Mouse (Mus musculus): ENCODE measurements around the gene Caprin1. TPM values are rescaled to one million over a fixed set of nuclear protein-coding genes. Genes with fewer than 3 reads are reported as not detected.

Caprin1 gene
- polyA plus RNA-seq (2015; fragmentation: Nextera tagmentation; extraction: Ambion mirVana): 450 and 468 TPM in 2 replicates

- H3K9ac ChIP-seq (replicated peaks): peak within 1 kb of the TSS; percentile 85
- H3K27ac ChIP-seq (replicated peaks): peak within 1 kb of the TSS; percentile 100
- H3K4me2 ChIP-seq (replicated peaks): peak within 1 kb of the TSS; percentile 69
- H3K27me3 ChIP-seq: no peaks in the 10 kb centered on the region
- peaks cover 11% of the 10 kb centered on the region; the same call in 1 of the 2 replicates for H3K36me3 ChIP-seq
- H3K4me1 ChIP-seq: peaks cover 34% of the 10 kb centered on the region
- under 1% methylated on average over 30 of the region's 33 CpGs for WGBS
- H3K9me3 ChIP-seq: no peaks in the 10 kb centered on the region
- peak; percentile 94 for ATAC-seq (replicated peaks)
- peak within 1 kb of the TSS; percentile 97 for H3K4me3 ChIP-seq
Observed at GRCm38 (mm10) chr2:103797491-103798009, at the start of gene Caprin1. Caprin1 (minus strand) TSS chr2:103797649.

DNA sequence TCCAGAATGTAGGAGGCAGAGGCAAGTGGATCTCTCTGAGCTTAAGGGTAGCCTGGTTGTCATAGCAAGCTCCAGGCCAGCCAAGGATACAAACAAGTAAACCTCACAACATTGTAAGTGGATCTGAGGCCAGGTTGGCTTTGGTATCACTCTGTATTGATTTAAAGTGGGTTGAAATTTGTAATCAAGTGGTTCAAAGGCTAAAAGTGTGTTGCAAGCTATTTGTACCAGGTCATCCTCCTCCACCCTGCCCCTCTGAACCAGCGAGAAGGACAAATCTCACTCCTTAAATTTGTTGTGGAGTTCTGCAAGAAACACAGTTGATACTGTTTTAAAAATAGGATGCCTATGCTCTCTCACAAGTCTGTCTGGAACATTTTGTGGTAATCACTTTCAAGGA, 49.4 kb upstream of the Caprin1 start:
- Histone ChIP-seq H3K4me1 (no peaks in the 10 kb centered on the region), H3K36me3 (no peaks in the 10 kb centered on the region), H3K27me3 (no peaks in the 10 kb centered on the region), H3K9me3 (no peaks in the 10 kb centered on the region), H3K9ac (replicated peaks) (no peak overlapping the region), H3K4me2 (replicated peaks) (no peak overlapping the region), H3K27ac (replicated peaks) (no peak overlapping the region), H3K4me3 (no peak overlapping the region)
- no peak for ATAC-seq (replicated peaks)
- 94% methylated on average over 1 of the region's 1 CpGs for WGBS

- Histone ChIP-seq H3K27ac (replicated peaks) (no peak overlapping the region), H3K27me3 (no peaks in the 10 kb centered on the region), H3K4me1 (no peaks in the 10 kb centered on the region), H3K36me3 (no peaks in the 10 kb centered on the region), H3K9ac (replicated peaks) (no peak overlapping the region), H3K9me3 (no peaks in the 10 kb centered on the region), H3K4me3 (no peak overlapping the region), H3K4me2 (replicated peaks) (no peak overlapping the region)
- whole genome bisulfite sequencing: 94% methylated on average over 4 of the region's 4 CpGs
- no peak for ATAC-seq (replicated peaks)
Observed at GRCm38 (mm10) chr2:103846271-103846670, 48.8 kb upstream of the Caprin1 start.

- Histone ChIP-seq H3K36me3 (no peaks in the 10 kb centered on the region), H3K4me1 (no peaks in the 10 kb centered on the region), H3K9ac (replicated peaks) (no peak overlapping the region), H3K4me3 (no peak overlapping the region), H3K9me3 (no peaks in the 10 kb centered on the region), H3K27me3 (no peaks in the 10 kb centered on the region), H3K27ac (replicated peaks) (no peak overlapping the region), H3K4me2 (replicated peaks) (no peak overlapping the region)
- ATAC-seq (replicated peaks): no peak
- WGBS: 91% methylated on average over 2 of the region's 2 CpGs
Observed at GRCm38 (mm10) chr2:103844016-103844415, 46.6 kb upstream of the Caprin1 start.

DNA sequence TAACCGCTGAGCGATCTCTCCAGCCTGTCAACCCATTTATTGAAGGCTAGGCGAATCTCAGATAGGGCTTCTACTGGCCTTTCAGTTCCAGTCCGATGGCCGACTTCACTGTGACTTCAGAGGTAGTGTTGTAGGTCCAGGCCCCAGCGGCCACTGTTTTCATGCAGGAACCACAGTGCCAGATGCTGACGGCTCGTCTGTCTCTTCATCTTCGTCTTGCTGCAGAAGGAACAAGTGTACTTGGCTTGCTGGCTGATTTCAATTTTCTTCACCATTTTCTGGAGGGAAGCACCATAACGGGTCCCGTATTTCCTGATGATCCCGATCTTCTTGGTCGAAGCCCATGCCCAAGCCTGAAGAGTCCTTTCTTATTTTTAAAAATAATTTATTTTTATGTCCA, 45.9 kb upstream of the Caprin1 start:
- no peak overlapping the region for H3K27ac ChIP-seq (replicated peaks)
- no peaks in the 10 kb centered on the region for H3K9me3 ChIP-seq
- no peak for ATAC-seq (replicated peaks)
- H3K27me3 ChIP-seq: no peaks in the 10 kb centered on the region
- no peak overlapping the region for H3K4me2 ChIP-seq (replicated peaks)
- H3K9ac ChIP-seq (replicated peaks): no peak overlapping the region
- WGBS: 95% methylated on average over 13 of the region's 13 CpGs
- H3K36me3 ChIP-seq: no peaks in the 10 kb centered on the region
- no peaks in the 10 kb centered on the region for H3K4me1 ChIP-seq
- H3K4me3 ChIP-seq: no peak overlapping the region

- Histone ChIP-seq H3K4me1 (no peaks in the 10 kb centered on the region), H3K27ac (replicated peaks) (no peak overlapping the region), H3K9ac (replicated peaks) (no peak overlapping the region), H3K4me2 (replicated peaks) (no peak overlapping the region), H3K36me3 (no peaks in the 10 kb centered on the region), H3K9me3 (no peaks in the 10 kb centered on the region), H3K4me3 (no peak overlapping the region), H3K27me3 (no peaks in the 10 kb centered on the region)
- WGBS: 91% methylated on average over 5 of the region's 5 CpGs
- no peak for ATAC-seq (replicated peaks)
Observed at GRCm38 (mm10) chr2:103842299-103842698, 44.9 kb upstream of the Caprin1 start.

- no peaks in the 10 kb centered on the region for H3K9me3 ChIP-seq
- no peak overlapping the region for H3K9ac ChIP-seq (replicated peaks)
- H3K27me3 ChIP-seq: no peaks in the 10 kb centered on the region
- H3K4me1 ChIP-seq: no peaks in the 10 kb centered on the region
- 76% methylated on average over 3 of the region's 3 CpGs for WGBS
- H3K27ac ChIP-seq (replicated peaks): no peak overlapping the region
- H3K4me2 ChIP-seq (replicated peaks): no peak overlapping the region
- no peak for ATAC-seq (replicated peaks)
- H3K36me3 ChIP-seq: no peaks in the 10 kb centered on the region
- no peak overlapping the region for H3K4me3 ChIP-seq
Observed at GRCm38 (mm10) chr2:103838483-103838882, 41.0 kb upstream of the Caprin1 start.

DNA sequence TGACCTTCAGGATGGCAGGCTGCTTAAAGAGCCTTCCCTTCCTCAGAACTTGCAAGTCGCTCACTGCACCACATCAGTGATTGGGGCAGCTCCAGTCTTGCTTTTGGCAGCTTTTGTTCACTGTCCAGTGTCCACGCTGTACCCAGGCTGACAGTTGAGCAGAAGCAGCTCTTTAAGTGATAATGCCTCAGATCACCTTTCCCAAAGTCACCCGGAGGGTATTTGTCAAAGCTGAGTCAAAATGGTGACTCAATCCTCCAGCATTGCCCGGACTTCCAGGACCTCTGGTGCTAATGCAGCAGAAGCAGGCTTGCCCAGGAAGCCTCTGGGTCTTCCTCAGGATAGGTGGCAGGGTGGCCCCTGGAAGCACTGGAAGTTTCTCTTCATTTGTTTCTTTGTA, 39.7 kb upstream of the Caprin1 start:
- no peak overlapping the region for H3K4me3 ChIP-seq
- ATAC-seq (replicated peaks): no peak
- no peaks in the 10 kb centered on the region for H3K4me1 ChIP-seq
- no peaks in the 10 kb centered on the region for H3K36me3 ChIP-seq
- H3K4me2 ChIP-seq (replicated peaks): no peak overlapping the region
- H3K9me3 ChIP-seq: no peaks in the 10 kb centered on the region
- H3K27me3 ChIP-seq: no peaks in the 10 kb centered on the region
- no peak overlapping the region for H3K9ac ChIP-seq (replicated peaks)
- 86% methylated on average over 4 of the region's 4 CpGs for WGBS
- H3K27ac ChIP-seq (replicated peaks): no peak overlapping the region

GRCm38 (mm10) chr2:103835614-103836395, 38.4 kb upstream of the Caprin1 start:
- no peak for ATAC-seq (replicated peaks)
- H3K27ac ChIP-seq (replicated peaks): no peak overlapping the region
- H3K4me1 ChIP-seq: no peaks in the 10 kb centered on the region
- 71% methylated on average over 11 of the region's 11 CpGs for WGBS
- H3K27me3 ChIP-seq: no peaks in the 10 kb centered on the region
- no peaks in the 10 kb centered on the region for H3K9me3 ChIP-seq
- H3K4me2 ChIP-seq (replicated peaks): no peak overlapping the region
- no peak overlapping the region for H3K9ac ChIP-seq (replicated peaks)
- no peak overlapping the region for H3K4me3 ChIP-seq
- no peaks in the 10 kb centered on the region for H3K36me3 ChIP-seq

GRCm38 (mm10) chr2:103833816-103834445, 36.5 kb upstream of the Caprin1 start:
- Histone ChIP-seq H3K36me3 (no peaks in the 10 kb centered on the region), H3K9me3 (no peaks in the 10 kb centered on the region), H3K4me3 (no peak overlapping the region), H3K4me1 (no peaks in the 10 kb centered on the region), H3K27ac (replicated peaks) (no peak overlapping the region), H3K27me3 (no peaks in the 10 kb centered on the region), H3K9ac (replicated peaks) (no peak overlapping the region), H3K4me2 (replicated peaks) (no peak overlapping the region)
- 75% methylated on average over 3 of the region's 3 CpGs for WGBS
- ATAC-seq (replicated peaks): no peak

GRCm38 (mm10) chr2:103832899-103833298, 35.5 kb upstream of the Caprin1 start:
- Histone ChIP-seq H3K4me1 (no peaks in the 10 kb centered on the region), H3K4me2 (replicated peaks) (no peak overlapping the region), H3K27ac (replicated peaks) (no peak overlapping the region), H3K9me3 (no peaks in the 10 kb centered on the region), H3K9ac (replicated peaks) (no peak overlapping the region), H3K36me3 (no peaks in the 10 kb centered on the region), H3K27me3 (no peaks in the 10 kb centered on the region), H3K4me3 (no peak overlapping the region)
- 85% methylated on average over 5 of the region's 5 CpGs for WGBS
- ATAC-seq (replicated peaks): no peak

DNA sequence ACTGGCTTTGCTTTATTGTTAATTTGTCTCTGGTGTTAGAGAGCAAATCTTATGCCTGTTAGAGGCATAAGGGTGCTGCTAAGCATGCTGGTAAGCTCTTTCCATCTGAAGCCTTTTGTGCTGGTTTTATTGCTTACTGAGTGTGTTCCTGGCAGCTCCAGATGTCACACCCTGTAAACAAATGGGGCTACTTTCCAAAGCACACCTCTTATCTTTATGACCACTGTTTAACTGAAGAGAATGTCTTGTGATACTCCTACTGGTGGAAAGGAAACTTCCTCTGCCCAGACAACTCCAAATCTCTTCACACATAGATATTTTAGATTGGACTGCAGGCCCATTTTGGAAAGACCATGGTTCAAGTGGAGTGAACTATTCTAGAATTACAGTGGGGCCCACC, 31.5 kb upstream of the Caprin1 start:
- H3K9ac ChIP-seq (replicated peaks): no peak overlapping the region
- H3K4me1 ChIP-seq: no peaks in the 10 kb centered on the region
- no peak overlapping the region for H3K27ac ChIP-seq (replicated peaks)
- H3K4me3 ChIP-seq: no peak overlapping the region
- no peaks in the 10 kb centered on the region for H3K27me3 ChIP-seq
- H3K9me3 ChIP-seq: no peaks in the 10 kb centered on the region
- no peaks in the 10 kb centered on the region for H3K36me3 ChIP-seq
- no peak overlapping the region for H3K4me2 ChIP-seq (replicated peaks)
- ATAC-seq (replicated peaks): no peak
